In the genomic region with DNA sequence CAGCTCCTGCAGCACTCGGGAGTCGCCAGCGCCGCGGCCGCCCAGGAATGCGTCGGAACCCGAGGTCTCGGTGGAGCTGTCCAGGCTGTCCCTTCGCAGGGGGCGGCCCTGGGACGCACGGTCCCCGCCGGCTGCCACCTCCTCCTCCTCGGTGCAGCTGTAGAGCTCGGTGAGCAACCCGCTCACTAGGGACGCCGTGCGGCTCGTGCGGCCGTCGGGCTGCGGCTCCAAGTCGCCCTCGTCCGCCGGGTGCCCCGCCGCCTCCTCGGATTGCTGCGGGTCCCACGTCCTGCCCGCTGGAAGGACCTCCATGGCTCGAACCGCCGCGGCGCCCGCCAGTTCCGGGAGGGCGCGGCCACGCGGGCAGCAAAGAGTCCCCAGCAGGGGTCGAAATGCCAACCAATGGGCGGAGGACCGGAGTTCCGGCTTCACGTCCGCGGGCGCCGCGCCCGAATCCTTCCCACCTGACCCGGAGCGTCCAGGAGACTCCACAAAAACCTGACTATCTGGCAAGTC, we compare ENCODE assay signal across 8 mouse cellular contexts. TPM values are rescaled to one million over a fixed set of nuclear protein-coding genes. Genes with fewer than 3 reads are reported as not detected.
DNase-seq lines count a peak whose midpoint lies in the region; ATAC-seq and TF ChIP-seq lines count a peak whose summit lies in the region.

A gene (minus strand): TSS at position 213 of the 516 bp plus-strand sequence.

- H3K4me2 ChIP-seq in lung, postnatal 0 days (replicated peaks; ENCODE audit: low read depth, low read length), result peak within 1 kb of the TSS; percentile 88

- no peak for TF ChIP-seq CTCF in MEL (IDR thresholded peaks at IDR 0.05 in 2 of 3, conservative IDR thresholded peaks at IDR 0.05 in 1 of 3; ENCODE audit: control insufficient read depth in 1 of 3, insufficient read depth in 1 of 3, low read depth in 2 of 3, low read length in 3 of 3, poor library complexity in 1 of 3, severe bottlenecking in 1 of 3)
- peak; percentile 42 for TF ChIP-seq CTCF in lung, postnatal 0 days (IDR thresholded peaks at IDR 0.05)
- no peak for TF ChIP-seq CTCF in olfactory bulb, adult 2 months (IDR thresholded peaks at IDR 0.05; ENCODE audit: insufficient read depth, low read depth, low read length)

- no peaks in the 10 kb centered on the region for H3K4me1 ChIP-seq in MEL (ENCODE audit: control insufficient read depth in 1 of 2, insufficient read depth in 2 of 2, low read length in 2 of 2)
- H3K4me1 ChIP-seq in forebrain, embryonic 10.5 days, result peaks cover 38% of the 10 kb centered on the region
- 0 out of 2 replicates have a peak, but pooled peaks cover 5% of the 10 kb centered on the region for H3K4me1 ChIP-seq in lung, postnatal 0 days (ENCODE audit: insufficient read depth, low read depth, low read length)
- H3K4me1 ChIP-seq in olfactory bulb, adult 2 months (ENCODE audit: control insufficient read depth, insufficient read depth, low read length), result peaks cover 12% of the 10 kb centered on the region

- H3K36me3 ChIP-seq in MEL (ENCODE audit: control insufficient read depth in 1 of 2, insufficient read depth in 2 of 2, low read length in 2 of 2), result no peaks in the 10 kb centered on the region
- H3K36me3 ChIP-seq in forebrain, embryonic 10.5 days (replicated peaks), result no peaks in the 10 kb centered on the region
- H3K36me3 ChIP-seq in lung, postnatal 0 days (ENCODE audit: insufficient read depth, low read length), result no peaks in the 10 kb centered on the region

- ATAC-seq in lung, postnatal 0 days, result peak; percentile 86

- no peak for DNase-seq in MEL (ENCODE audit: low read depth, low spot score)
- peak; percentile 79 for DNase-seq in adrenal gland, postnatal 14 days
- peak; percentile 49 for DNase-seq in forebrain, embryonic 10.5 days (ENCODE audit: extremely low spot score, low spot score)
- DNase-seq in heart, postnatal 4 days, result peak; percentile 80
- no peak for DNase-seq in layer of hippocampus, postnatal 10 days (ENCODE audit: low spot score in 2 of 2)
- peak; percentile 83 for DNase-seq in lung, postnatal 0 days (ENCODE audit: low spot score)
- DNase-seq in thymus, adult 18-20 months, result no peak

- no peaks in the 10 kb centered on the region for H3K79me2 ChIP-seq in MEL (ENCODE audit: control insufficient read depth, insufficient read depth, low read length, poor library complexity)

- peak within 1 kb of the TSS; percentile 52 for H3K9ac ChIP-seq in MEL (ENCODE audit: control insufficient read depth, low read depth, low read length, poor library complexity, severe bottlenecking)
- H3K9ac ChIP-seq in lung, postnatal 0 days (replicated peaks; ENCODE audit: low read depth), result peak within 1 kb of the TSS; percentile 55

- TF ChIP-seq POLR2A in MEL (IDR thresholded peaks at IDR 0.05; ENCODE audit: control insufficient read depth in 1 of 2, insufficient read depth in 1 of 2, low read depth in 1 of 2, low read length in 2 of 2, poor library complexity in 1 of 2), result no peak
- TF ChIP-seq POLR2A in olfactory bulb, adult 2 months (IDR thresholded peaks at IDR 0.05; ENCODE audit: insufficient read depth, low read depth, low read length), result no peak

- no peak within 1 kb of the TSS for H3K27ac ChIP-seq in MEL (ENCODE audit: control insufficient read depth, low read depth, low read length)
- H3K27ac ChIP-seq in forebrain, embryonic 10.5 days, result peak within 1 kb of the TSS; percentile 71
- peak within 1 kb of the TSS; percentile 68 for H3K27ac ChIP-seq in lung, postnatal 0 days (ENCODE audit: low read length)
- no peak within 1 kb of the TSS for H3K27ac ChIP-seq in olfactory bulb, adult 2 months (ENCODE audit: insufficient read depth, low read depth, low read length)

- no peak for TF ChIP-seq EP300 in MEL (IDR thresholded peaks at IDR 0.05; ENCODE audit: low read depth in 1 of 2, low read length in 2 of 2)
- TF ChIP-seq EP300 in lung, postnatal 0 days (IDR thresholded peaks at IDR 0.05), result no peak

- no peaks in the 10 kb centered on the region for H3K9me3 ChIP-seq in MEL (replicated peaks; ENCODE audit: insufficient read depth, low read length)
- H3K9me3 ChIP-seq in forebrain, embryonic 10.5 days, result peaks cover 15% of the 10 kb centered on the region; the same call in 1 of the 2 replicates
- H3K9me3 ChIP-seq in lung, postnatal 0 days (ENCODE audit: low read length), result no peaks in the 10 kb centered on the region

- under 1% methylated on average over 61 of the region's 61 CpGs for WGBS in forebrain, embryonic 10.5 days
- under 1% methylated on average over 58 of the region's 61 CpGs for WGBS in lung, postnatal 0 days
- under 1% methylated on average over 61 of the region's 61 CpGs for WGBS in olfactory bulb, adult 2 months

- TF ChIP-seq RAD21 in MEL (IDR thresholded peaks at IDR 0.05; ENCODE audit: low read depth, low read length), result no peak

- peak within 1 kb of the TSS; percentile 43 to 57 for H3K4me3 ChIP-seq in MEL (ENCODE audit: control insufficient read depth in 1 of 2, insufficient read depth in 1 of 2, low read depth in 2 of 2, low read length in 2 of 2)
- H3K4me3 ChIP-seq in forebrain, embryonic 10.5 days, result peak within 1 kb of the TSS; percentile 68
- peak within 1 kb of the TSS; percentile 69 for H3K4me3 ChIP-seq in lung, postnatal 0 days (ENCODE audit: low read depth, low read length)
- peak within 1 kb of the TSS; percentile 32 for H3K4me3 ChIP-seq in olfactory bulb, adult 2 months (ENCODE audit: insufficient read depth, low read depth, low read length)

- peaks cover 0 to 4% of the 10 kb centered on the region in 2 experiments; a peak in 1 of 4 replicates for H3K27me3 ChIP-seq in MEL (ENCODE audit: control insufficient read depth in 1 of 2, insufficient read depth in 2 of 2, low read length in 2 of 2)
- H3K27me3 ChIP-seq in forebrain, embryonic 10.5 days (ENCODE audit: poor library complexity, severe bottlenecking), result peaks cover 57% of the 10 kb centered on the region
- no peaks in the 10 kb centered on the region for H3K27me3 ChIP-seq in lung, postnatal 0 days (replicated peaks; ENCODE audit: insufficient read depth, low read length)

TF ChIP-seq in MEL, 35 proteins besides CTCF, POLR2A, EP300 and RAD21:
- no peak for TF ChIP-seq ETS1 (IDR thresholded peaks at IDR 0.05; ENCODE audit: low read depth, low read length)
- TF ChIP-seq MYC (IDR thresholded peaks at IDR 0.05; ENCODE audit: low read depth, low read length), result no peak
- no peak for TF ChIP-seq HCFC1 (IDR thresholded peaks at IDR 0.05; ENCODE audit: low read depth, low read length)
- TF ChIP-seq GATA1 (IDR thresholded peaks at IDR 0.05; ENCODE audit: low read depth, low read length), result no peak
- no peak for TF ChIP-seq NRF1 (IDR thresholded peaks at IDR 0.05; ENCODE audit: insufficient read depth, low read depth, low read length, poor library complexity, severe bottlenecking)
- TF ChIP-seq KAT2A (conservative IDR thresholded peaks at IDR 0.05; ENCODE audit: low read depth, low read length), result no peak
- TF ChIP-seq JUND (IDR thresholded peaks at IDR 0.05; ENCODE audit: low read depth, low read length), result no peak
- TF ChIP-seq POLR2AphosphoS5 (IDR thresholded peaks at IDR 0.05; ENCODE audit: borderline replicate concordance, low read depth, low read length), result no peak
- TF ChIP-seq MAFK (IDR thresholded peaks at IDR 0.05; ENCODE audit: borderline replicate concordance, low read depth, low read length), result no peak

RNA-seq across cellular contexts. Expression of the gene that starts here (rescaled TPM):
- total RNA-seq in MEL (2012; rRNA removed), result 0.29 and 0.35 TPM in 2 replicates
- 1 to 10 TPM in 1 of 2 experiments, not detected in 1; 2.1 TPM for polyA plus RNA-seq in MEL (2012; ENCODE audit: insufficient read depth in 1 of 2, insufficient read length in 2 of 2, low read depth in 1 of 2, low replicate concordance in 2 of 2, missing spikeins in 1 of 2)
- total RNA-seq in adrenal gland, postnatal 14 days (2021), result 3.9 and 4.2 TPM in 2 replicates
- polyA plus RNA-seq in forebrain, embryonic 10.5 days (2016; fragmentation: Nextera tagmentation; extraction: Ambion mirVana), result 1.5 and 1.6 TPM in 2 replicates
- total RNA-seq in heart, postnatal 4 days (2021), result 1 to 10 TPM; 3.7 to 4.9 TPM
- 10 to 100 TPM; 42.0 to 44.1 TPM for total RNA-seq in layer of hippocampus, postnatal 10 days (2021)
- polyA plus RNA-seq in lung, postnatal 0 days (2015; fragmentation: Nextera tagmentation; extraction: Ambion mirVana), result 4.2 and 4.4 TPM in 2 replicates
- polyA plus RNA-seq in olfactory bulb, adult 2 months (2012; ENCODE audit: insufficient read depth, insufficient read length, low replicate concordance, missing spikeins), result not detected in 2 replicates

Comparison
In these comparisons a context has a peak if more than half of its experiments do, and no peak if none do; other contexts are left out.
1. DNase-seq: peak in adrenal gland, postnatal 14 days (single experiment), forebrain, embryonic 10.5 days (single experiment), heart, postnatal 4 days (single experiment) and lung, postnatal 0 days (single experiment); none in MEL (single experiment), layer of hippocampus, postnatal 10 days (0 of 2) and thymus, adult 18-20 months (0 of 2).
2. H3K27ac ChIP-seq: peak in forebrain, embryonic 10.5 days (single experiment) and lung, postnatal 0 days (single experiment); none in MEL (single experiment) and olfactory bulb, adult 2 months (single experiment).
3. Peak in every context shown above with its lines, with median percentiles within 50 percentile points of each other: H3K4me3 ChIP-seq.